Mouse (Mus musculus): ENCODE results near the gene Ablim1. TPM values are rescaled to one million over a fixed set of nuclear protein-coding genes. Genes with fewer than 3 reads are reported as not detected.

The Ablim1 gene
- polyA plus RNA-seq, 1 experiment from 2014 or later = 12.4 TPM

DNA sequence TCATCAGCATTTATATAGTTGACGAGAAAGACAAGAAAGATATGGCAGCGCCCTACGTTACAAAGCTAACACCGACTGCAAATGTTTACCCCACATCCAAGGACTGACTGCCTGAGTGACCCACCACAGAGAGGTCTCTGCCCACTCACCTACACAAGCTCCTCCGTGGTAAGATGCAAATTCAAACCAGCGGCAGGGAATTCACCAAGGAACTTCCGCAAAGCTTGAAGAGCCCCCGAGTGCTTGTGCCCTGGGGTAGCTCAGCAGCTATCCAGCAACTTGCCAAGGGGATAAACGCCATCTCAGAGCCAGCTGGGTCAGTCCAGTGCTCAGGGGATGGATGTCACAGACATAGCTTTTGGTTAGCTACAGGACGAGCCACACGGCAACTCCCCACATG, 95.0 kb downstream of the Ablim1 start:
- H3K27me3 ChIP-seq (ENCODE audit: control insufficient read depth, insufficient read depth, low read depth, low read length) = no peaks in the 10 kb centered on the region
- no peak overlapping the region for H3K4me3 ChIP-seq (ENCODE audit: low read depth, low read length)
- no peak overlapping the region for H3K27ac ChIP-seq (ENCODE audit: low read length)
- no peak overlapping the region for H3K4me2 ChIP-seq (ENCODE audit: low read depth, low read length)
- no peaks in the 10 kb centered on the region for H3K36me3 ChIP-seq (ENCODE audit: control insufficient read depth, insufficient read depth)
- ATAC-seq (ENCODE audit: low read depth) = no peak
- no peaks in the 10 kb centered on the region for H3K9me3 ChIP-seq (replicated peaks; ENCODE audit: control insufficient read depth, low read length)
- peaks cover 2% of the 10 kb centered on the region for H3K4me1 ChIP-seq (ENCODE audit: control insufficient read depth, low read depth, low read length)
- no peak overlapping the region for H3K9ac ChIP-seq (ENCODE audit: low read depth, low read length)
- 60% methylated on average over 11 of the region's 11 CpGs for WGBS (ENCODE audit: insufficient replicate concordance)

DNA sequence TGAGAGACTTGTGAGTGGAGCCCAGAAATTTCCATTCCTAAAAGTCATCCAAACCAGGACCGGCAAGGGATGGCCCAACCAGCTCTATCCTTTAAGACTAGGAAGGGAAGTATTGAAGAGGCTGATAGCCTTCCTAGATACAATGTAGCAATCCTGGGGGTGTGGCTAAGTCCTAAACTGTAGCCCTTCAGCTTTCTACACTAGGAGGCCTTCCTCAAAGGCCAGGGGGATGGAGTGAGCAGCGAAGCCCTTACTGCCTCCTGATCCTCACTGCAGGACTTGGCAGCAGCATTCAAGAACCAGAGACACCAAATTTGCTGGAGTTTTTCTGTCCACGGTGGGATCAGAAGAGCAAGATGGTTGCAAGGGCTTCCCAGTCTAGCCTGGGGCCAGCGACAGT, 97.6 kb downstream of the Ablim1 start:
- H3K9me3 ChIP-seq (replicated peaks; ENCODE audit: control insufficient read depth, low read length) = no peaks in the 10 kb centered on the region
- H3K9ac ChIP-seq (ENCODE audit: low read depth, low read length) = no peak overlapping the region
- no peak overlapping the region for H3K27ac ChIP-seq (ENCODE audit: low read length)
- no peak overlapping the region for H3K4me2 ChIP-seq (ENCODE audit: low read depth, low read length)
- no peaks in the 10 kb centered on the region for H3K4me1 ChIP-seq (ENCODE audit: control insufficient read depth, low read depth, low read length)
- H3K36me3 ChIP-seq (ENCODE audit: control insufficient read depth, insufficient read depth) = no peaks in the 10 kb centered on the region
- ATAC-seq (ENCODE audit: low read depth) = no peak
- H3K27me3 ChIP-seq (ENCODE audit: control insufficient read depth, insufficient read depth, low read depth, low read length) = no peaks in the 10 kb centered on the region
- H3K4me3 ChIP-seq (ENCODE audit: low read depth, low read length) = no peak overlapping the region
- WGBS (ENCODE audit: insufficient replicate concordance) = 49% methylated on average over 4 of the region's 4 CpGs

DNA sequence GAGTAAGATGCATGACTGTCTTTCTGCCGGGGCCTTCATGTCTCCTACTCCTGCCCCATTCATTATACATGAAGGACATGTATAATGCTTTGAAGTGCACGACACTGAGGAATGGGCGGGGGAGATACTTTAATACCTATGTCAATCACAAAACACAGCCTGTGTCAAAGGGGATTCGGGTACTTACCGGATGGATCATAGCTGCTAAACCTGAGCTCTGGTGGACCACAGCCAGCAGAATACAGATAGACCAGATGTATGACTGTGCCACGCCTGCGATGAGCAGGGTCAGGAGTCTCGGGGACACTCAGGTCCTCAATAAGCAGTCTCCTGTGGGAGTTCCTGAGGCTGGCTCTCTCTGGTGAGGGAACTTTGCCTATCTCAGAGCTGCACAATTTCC, 99.2 kb downstream of the Ablim1 start:
- Histone ChIP-seq H3K4me2 (ENCODE audit: low read depth, low read length) (no peak overlapping the region), H3K4me3 (ENCODE audit: low read depth, low read length) (no peak overlapping the region), H3K9me3 (replicated peaks; ENCODE audit: control insufficient read depth, low read length) (no peaks in the 10 kb centered on the region), H3K9ac (ENCODE audit: low read depth, low read length) (no peak overlapping the region), H3K27ac (ENCODE audit: low read length) (no peak overlapping the region), H3K27me3 (ENCODE audit: control insufficient read depth, insufficient read depth, low read depth, low read length) (no peaks in the 10 kb centered on the region), H3K36me3 (ENCODE audit: control insufficient read depth, insufficient read depth) (no peaks in the 10 kb centered on the region), H3K4me1 (ENCODE audit: control insufficient read depth, low read depth, low read length) (no peaks in the 10 kb centered on the region)
- ATAC-seq (ENCODE audit: low read depth) = no peak
- WGBS (ENCODE audit: insufficient replicate concordance) = 71% methylated on average over 8 of the region's 8 CpGs

DNA sequence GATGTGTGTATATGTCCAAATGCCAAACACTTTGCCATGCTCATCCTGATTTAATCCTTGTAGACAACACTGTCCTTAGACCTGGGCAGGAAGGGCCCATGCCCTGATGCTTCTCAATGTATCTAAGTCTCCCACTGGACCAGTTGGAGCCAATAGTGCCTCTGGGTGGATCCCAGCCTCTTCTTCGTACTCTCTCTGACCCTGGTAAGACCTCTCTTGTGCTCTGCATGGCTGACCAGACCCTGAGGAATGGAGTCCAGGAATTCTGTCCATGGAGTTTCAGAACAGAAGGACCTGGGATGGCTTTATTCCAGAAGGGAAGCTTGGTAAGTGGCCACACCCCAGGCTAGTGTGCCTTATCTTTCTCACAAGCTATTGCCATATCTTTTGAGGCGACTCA, 102.3 kb downstream of the Ablim1 start:
- H3K36me3 ChIP-seq (ENCODE audit: control insufficient read depth, insufficient read depth) = no peaks in the 10 kb centered on the region
- H3K4me2 ChIP-seq (ENCODE audit: low read depth, low read length) = no peak overlapping the region
- H3K27ac ChIP-seq (ENCODE audit: low read length) = no peak overlapping the region
- 41% methylated on average over 2 of the region's 2 CpGs for WGBS (ENCODE audit: insufficient replicate concordance)
- no peak for ATAC-seq (ENCODE audit: low read depth)
- no peaks in the 10 kb centered on the region for H3K9me3 ChIP-seq (replicated peaks; ENCODE audit: control insufficient read depth, low read length)
- no peaks in the 10 kb centered on the region for H3K4me1 ChIP-seq (ENCODE audit: control insufficient read depth, low read depth, low read length)
- no peak overlapping the region for H3K4me3 ChIP-seq (ENCODE audit: low read depth, low read length)
- no peak overlapping the region for H3K9ac ChIP-seq (ENCODE audit: low read depth, low read length)
- H3K27me3 ChIP-seq (ENCODE audit: control insufficient read depth, insufficient read depth, low read depth, low read length) = no peaks in the 10 kb centered on the region

DNA sequence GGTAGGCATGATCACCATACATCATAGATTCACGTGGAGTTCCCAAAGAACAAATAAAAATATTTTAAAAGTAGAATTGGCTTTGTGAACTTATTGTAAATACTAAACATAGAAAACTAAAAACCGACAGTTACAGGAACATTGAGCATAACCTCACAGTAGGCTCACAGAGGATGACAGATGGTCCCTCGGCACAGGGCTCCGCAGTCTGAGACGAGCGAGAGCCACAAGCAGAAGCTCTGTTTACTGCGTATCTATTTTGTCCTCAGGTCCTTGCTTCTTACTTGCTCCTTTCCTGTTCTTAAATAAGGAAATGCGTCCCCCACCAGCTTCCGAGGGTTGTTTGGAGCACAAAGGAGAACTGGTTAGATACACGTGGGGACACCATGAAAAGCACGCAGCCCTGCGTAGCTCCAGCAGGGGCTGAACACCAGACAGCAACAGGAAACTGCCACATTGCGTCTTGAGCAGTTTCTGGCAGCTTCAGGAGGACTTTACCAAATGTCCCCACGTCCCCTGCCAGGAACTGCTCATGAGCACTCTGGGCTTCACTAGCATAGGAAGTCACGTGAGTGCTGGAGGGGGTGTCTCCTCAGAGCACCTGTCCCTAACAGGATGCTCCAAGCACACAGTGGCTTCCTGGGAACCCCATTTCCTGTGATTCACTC, 103.1 kb downstream of the Ablim1 start:
- Histone ChIP-seq H3K27me3 (ENCODE audit: control insufficient read depth, insufficient read depth, low read depth, low read length) (no peaks in the 10 kb centered on the region), H3K27ac (ENCODE audit: low read length) (no peak overlapping the region), H3K9me3 (replicated peaks; ENCODE audit: control insufficient read depth, low read length) (no peaks in the 10 kb centered on the region), H3K9ac (ENCODE audit: low read depth, low read length) (no peak overlapping the region), H3K4me1 (ENCODE audit: control insufficient read depth, low read depth, low read length) (no peaks in the 10 kb centered on the region; the same call in 1 of the 2 replicates), H3K4me2 (ENCODE audit: low read depth, low read length) (no peak overlapping the region), H3K36me3 (ENCODE audit: control insufficient read depth, insufficient read depth) (no peaks in the 10 kb centered on the region), H3K4me3 (ENCODE audit: low read depth, low read length) (no peak overlapping the region)
- no peak for ATAC-seq (ENCODE audit: low read depth)
- 21% methylated on average over 15 of the region's 15 CpGs for WGBS (ENCODE audit: insufficient replicate concordance)

DNA sequence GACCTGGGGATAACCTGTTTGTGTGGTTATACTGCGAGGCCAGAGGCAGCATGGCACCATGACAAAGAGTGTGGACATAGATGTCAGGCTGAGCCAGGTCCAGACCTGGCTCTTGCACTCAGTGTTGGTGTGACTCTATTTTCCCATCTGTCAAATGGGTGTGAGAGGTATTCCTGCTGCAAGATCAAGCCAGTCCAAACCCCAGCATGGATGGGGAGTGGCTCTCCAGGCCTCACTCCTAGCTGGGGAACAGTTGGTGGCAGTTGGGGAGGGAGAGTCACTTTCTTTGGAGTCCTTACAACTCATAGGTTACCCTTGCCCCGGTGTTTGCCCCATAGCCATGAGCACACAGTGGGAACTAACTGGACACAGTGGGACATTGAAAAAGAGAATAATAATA, 103.8 kb downstream of the Ablim1 start:
- 69% methylated on average over 2 of the region's 2 CpGs for WGBS (ENCODE audit: insufficient replicate concordance)
- H3K27me3 ChIP-seq (ENCODE audit: control insufficient read depth, insufficient read depth, low read depth, low read length) = no peaks in the 10 kb centered on the region
- H3K9me3 ChIP-seq (replicated peaks; ENCODE audit: control insufficient read depth, low read length) = no peaks in the 10 kb centered on the region
- ATAC-seq (ENCODE audit: low read depth) = no peak
- H3K4me2 ChIP-seq (ENCODE audit: low read depth, low read length) = no peak overlapping the region
- no peaks in the 10 kb centered on the region for H3K36me3 ChIP-seq (ENCODE audit: control insufficient read depth, insufficient read depth)
- no peak overlapping the region for H3K9ac ChIP-seq (ENCODE audit: low read depth, low read length)
- H3K4me1 ChIP-seq (ENCODE audit: control insufficient read depth, low read depth, low read length) = no peaks in the 10 kb centered on the region; the same call in 1 of the 2 replicates
- no peak overlapping the region for H3K27ac ChIP-seq (ENCODE audit: low read length)
- no peak overlapping the region for H3K4me3 ChIP-seq (ENCODE audit: low read depth, low read length)

DNA sequence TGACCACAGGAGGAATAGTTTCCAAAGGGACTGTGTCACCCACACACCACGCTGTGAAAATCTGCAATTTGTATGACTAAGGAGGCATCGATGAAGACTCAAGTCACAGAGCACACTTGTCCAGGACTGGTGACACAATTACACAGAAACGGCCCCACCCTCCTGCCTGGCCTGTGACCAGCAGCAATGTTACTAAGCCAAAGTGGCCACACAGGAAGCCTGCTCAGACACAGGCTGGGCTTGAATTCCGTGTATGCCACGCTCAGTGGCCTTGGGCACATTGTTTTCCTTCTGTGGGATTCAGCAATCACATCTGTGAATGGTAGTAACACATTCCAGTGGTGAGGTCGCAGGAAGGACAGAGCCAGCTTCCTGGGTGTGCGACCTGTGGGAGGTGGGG, 110.6 kb downstream of the Ablim1 start:
- Histone ChIP-seq H3K27me3 (ENCODE audit: control insufficient read depth, insufficient read depth, low read depth, low read length) (no peaks in the 10 kb centered on the region), H3K9me3 (replicated peaks; ENCODE audit: control insufficient read depth, low read length) (no peaks in the 10 kb centered on the region), H3K4me1 (ENCODE audit: control insufficient read depth, low read depth, low read length) (no peaks in the 10 kb centered on the region; the same call in none of the 2 replicates), H3K9ac (ENCODE audit: low read depth, low read length) (no peak overlapping the region), H3K4me3 (ENCODE audit: low read depth, low read length) (no peak overlapping the region), H3K4me2 (ENCODE audit: low read depth, low read length) (no peak overlapping the region), H3K27ac (ENCODE audit: low read length) (no peak overlapping the region), H3K36me3 (ENCODE audit: control insufficient read depth, insufficient read depth) (no peaks in the 10 kb centered on the region)
- no peak for ATAC-seq (ENCODE audit: low read depth)
- WGBS (ENCODE audit: insufficient replicate concordance) = 47% methylated on average over 7 of the region's 7 CpGs

DNA sequence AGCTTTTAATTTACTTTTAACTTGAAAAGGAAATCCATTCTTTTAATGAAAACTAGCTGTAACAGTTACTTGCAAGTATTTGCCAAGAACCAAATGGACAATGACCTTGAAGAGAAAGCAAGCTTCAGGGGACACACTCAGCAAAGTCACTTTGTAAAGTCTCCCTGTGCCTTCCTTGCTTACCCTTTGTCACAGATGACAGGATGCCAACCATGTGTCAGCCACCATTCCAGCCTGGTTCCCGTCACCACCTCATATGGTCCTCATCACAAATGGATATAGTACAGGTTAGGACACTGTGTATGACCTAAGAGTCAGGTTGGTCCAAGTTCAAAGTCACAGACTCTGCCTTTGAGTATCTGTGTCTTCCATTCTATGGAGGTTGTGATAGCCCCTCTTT, 112.2 kb downstream of the Ablim1 start:
- Histone ChIP-seq H3K27me3 (ENCODE audit: control insufficient read depth, insufficient read depth, low read depth, low read length) (peaks cover 9% of the 10 kb centered on the region), H3K27ac (ENCODE audit: low read length) (no peak overlapping the region), H3K36me3 (ENCODE audit: control insufficient read depth, insufficient read depth) (no peaks in the 10 kb centered on the region), H3K4me2 (ENCODE audit: low read depth, low read length) (no peak overlapping the region), H3K9me3 (replicated peaks; ENCODE audit: control insufficient read depth, low read length) (no peaks in the 10 kb centered on the region), H3K9ac (ENCODE audit: low read depth, low read length) (no peak overlapping the region), H3K4me1 (ENCODE audit: control insufficient read depth, low read depth, low read length) (peaks cover 11% of the 10 kb centered on the region), H3K4me3 (ENCODE audit: low read depth, low read length) (no peak overlapping the region)
- ATAC-seq (ENCODE audit: low read depth) = no peak
- 63% methylated on average over 1 of the region's 1 CpGs for WGBS (ENCODE audit: insufficient replicate concordance)

DNA sequence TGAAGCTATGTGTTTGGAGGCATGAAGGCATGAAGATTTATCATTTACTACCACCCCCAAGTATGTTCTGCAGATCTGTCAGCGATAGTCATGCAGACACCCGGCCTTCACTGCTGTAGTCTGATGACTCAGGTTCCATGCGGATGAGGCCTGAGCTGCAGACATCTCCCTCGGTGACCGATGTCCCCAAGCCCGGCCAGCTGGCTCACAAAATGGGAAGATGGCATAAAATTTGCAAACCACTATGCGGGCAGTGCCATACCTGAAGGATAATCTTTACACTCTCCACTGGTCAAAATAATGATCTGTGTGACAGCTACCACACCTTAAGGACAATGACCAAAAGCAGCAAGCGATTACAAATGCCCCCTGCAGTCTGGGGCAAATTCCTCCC, 113.6 kb downstream of the Ablim1 start:
- H3K4me1 ChIP-seq (ENCODE audit: control insufficient read depth, low read depth, low read length) = peaks cover 11% of the 10 kb centered on the region
- H3K9me3 ChIP-seq (replicated peaks; ENCODE audit: control insufficient read depth, low read length) = no peaks in the 10 kb centered on the region
- peaks cover 19% of the 10 kb centered on the region for H3K27me3 ChIP-seq (ENCODE audit: control insufficient read depth, insufficient read depth, low read depth, low read length)
- 62% methylated on average over 8 of the region's 8 CpGs for WGBS (ENCODE audit: insufficient replicate concordance)
- ATAC-seq (ENCODE audit: low read depth) = no peak
- no peak overlapping the region for H3K9ac ChIP-seq (ENCODE audit: low read depth, low read length)
- no peaks in the 10 kb centered on the region for H3K36me3 ChIP-seq (ENCODE audit: control insufficient read depth, insufficient read depth)
- no peak overlapping the region for H3K4me2 ChIP-seq (ENCODE audit: low read depth, low read length)
- H3K27ac ChIP-seq (ENCODE audit: low read length) = no peak overlapping the region
- no peak overlapping the region for H3K4me3 ChIP-seq (ENCODE audit: low read depth, low read length)
